Comparison of ENCODE assay signal across 9 mouse cellular contexts in genomic region chrX:159837379-159837778, GRCm38 (mm10).
DNase-seq lines count a peak whose midpoint lies in the region; ATAC-seq lines count a peak whose summit lies in the region.
"Had no signal": no experiment of that assay in that cellular context is flagged by ENCODE, and none has a peak within 500 bp of the region (broad histone marks: within the 10 kb centered on the region; RNA-seq: fewer than 3 reads in every experiment).

No protein-coding gene starts in this region.

- H3K9me3 ChIP-seq in heart, embryonic 11.5 days (replicated peaks; ENCODE audit: control insufficient read depth, low read length), result no peaks in the 10 kb centered on the region
- H3K9me3 ChIP-seq: lung, embryonic 15.5 days had no signal

- no peaks in the 10 kb centered on the region for H3K27me3 ChIP-seq in heart, embryonic 11.5 days (ENCODE audit: control insufficient read depth, insufficient read depth, low read length)
- H3K27me3 ChIP-seq: lung, embryonic 15.5 days had no signal

- no peaks in the 10 kb centered on the region for H3K36me3 ChIP-seq in heart, embryonic 11.5 days (ENCODE audit: control insufficient read depth, insufficient read depth, low read length)
- H3K36me3 ChIP-seq: lung, embryonic 15.5 days had no signal

- H3K4me3 ChIP-seq in heart, embryonic 11.5 days (ENCODE audit: low read depth, low read length), result no peak overlapping the region
- H3K4me3 ChIP-seq: lung, embryonic 15.5 days had no signal

- WGBS in heart, embryonic 11.5 days (ENCODE audit: insufficient replicate concordance), result 78% methylated on average over 1 of the region's 1 CpGs

- no peak overlapping the region for H3K9ac ChIP-seq in heart, embryonic 11.5 days (ENCODE audit: low read depth, low read length)
- H3K9ac ChIP-seq: lung, embryonic 15.5 days had no signal

- intact Hi-C loops in left cerebral cortex, postnatal 4 days (cut with DNase I), result no loop called here

- no peaks in the 10 kb centered on the region; the same call in 1 of the 2 replicates for H3K4me1 ChIP-seq in heart, embryonic 11.5 days (ENCODE audit: control insufficient read depth, insufficient read depth, low read length)
- H3K4me1 ChIP-seq: lung, embryonic 15.5 days had no signal

- H3K4me2 ChIP-seq in heart, embryonic 11.5 days, result no peak overlapping the region
- H3K4me2 ChIP-seq: lung, embryonic 15.5 days had no signal

- no peak for ATAC-seq in heart, embryonic 11.5 days (replicated peaks; ENCODE audit: insufficient number of reproducible peaks, low FRiP score, low TSS enrichment)
- no peak for ATAC-seq in inflammation-experienced regulatory T-cells, adult 6 months

- H3K27ac ChIP-seq in heart, embryonic 11.5 days (ENCODE audit: low read depth, low read length), result no peak overlapping the region
- H3K27ac ChIP-seq: lung, embryonic 15.5 days had no signal

- peak; percentile 4 for DNase-seq in heart, postnatal 4 days
- peak; percentile 5 for DNase-seq in CD4-positive helper T cell, adult 2 months (ENCODE audit: low read depth, low spot score)
- DNase-seq in cerebellum, adult 18-20 months, result peak; percentile 53 to 54
- peak; percentile 79 for DNase-seq in left cerebral cortex, postnatal 4 days
- DNase-seq in thymus, postnatal 0 days (ENCODE audit: low spot score), result no peak
- no peak for DNase-seq in thymus, postnatal 4 days

Comparison
In these comparisons a context has a peak if more than half of its experiments do, and no peak if none do; other contexts are left out.
1. DNase-seq: peak in heart, postnatal 4 days (single experiment), CD4-positive helper T cell, adult 2 months (single experiment), cerebellum, adult 18-20 months (2 of 2) and left cerebral cortex, postnatal 4 days (single experiment); none in thymus, postnatal 0 days (single experiment) and thymus, postnatal 4 days (single experiment).